Mouse (Mus musculus): ENCODE measurements at regions not wholly inside any gene's neighbourhood (a gene's known extent, or its start where the extent isn't known, plus 50 kb on each side); places are given as distances from the start of the nearest gene placed in this dataset.
"Not testable (repeated sequence)": the region's sequence is repeated elsewhere in the genome, so short reads cannot be mapped to it uniquely, and the experiment has no call there.

- peaks cover 13% of the 10 kb centered on the region for H3K27me3 ChIP-seq (replicated peaks; ENCODE audit: control insufficient read depth, insufficient read depth, low read length)
- no peaks in the 10 kb centered on the region for H3K36me3 ChIP-seq (ENCODE audit: control insufficient read depth, insufficient read depth, low read length)
- no peaks in the 10 kb centered on the region for H3K9me3 ChIP-seq (ENCODE audit: control insufficient read depth, low read length)
- no peak overlapping the region for H3K4me3 ChIP-seq (ENCODE audit: low read depth, low read length)
- no peak overlapping the region for H3K4me2 ChIP-seq (ENCODE audit: low read length)
- 14% methylated on average over 2 of the region's 2 CpGs for WGBS
- DNase-seq (ENCODE audit: low spot score) (no peak), ATAC-seq (replicated peaks; ENCODE audit: low FRiP score, low TSS enrichment, low read depth) (no peak)
- no peak overlapping the region for H3K9ac ChIP-seq (ENCODE audit: low read length)
- H3K4me1 ChIP-seq (replicated peaks; ENCODE audit: control insufficient read depth, insufficient read depth, low read length) = no peaks in the 10 kb centered on the region
- no peak overlapping the region for H3K27ac ChIP-seq (ENCODE audit: low read depth)
Observed at GRCm38 (mm10) chr9:43857988-43858387, 114.2 kb downstream of the Nectin1 start.

GRCm38 (mm10) chr9:43858761-43859160 lies 115.0 kb downstream of the Nectin1 start:
- H3K36me3 ChIP-seq (ENCODE audit: control insufficient read depth, insufficient read depth, low read length) = no peaks in the 10 kb centered on the region
- no peak overlapping the region for H3K4me2 ChIP-seq (ENCODE audit: low read length)
- no peaks in the 10 kb centered on the region for H3K4me1 ChIP-seq (replicated peaks; ENCODE audit: control insufficient read depth, insufficient read depth, low read length)
- H3K27me3 ChIP-seq (replicated peaks; ENCODE audit: control insufficient read depth, insufficient read depth, low read length) = peaks cover 21% of the 10 kb centered on the region
- no peak for DNase-seq (ENCODE audit: low spot score)
- WGBS = 30% methylated on average over 6 of the region's 6 CpGs
- no peak overlapping the region for H3K27ac ChIP-seq (ENCODE audit: low read depth)
- ATAC-seq (replicated peaks; ENCODE audit: low FRiP score, low TSS enrichment, low read depth) = no peak
- H3K4me3 ChIP-seq (ENCODE audit: low read depth, low read length) = no peak overlapping the region
- H3K9ac ChIP-seq (ENCODE audit: low read length) = no peak overlapping the region
- H3K9me3 ChIP-seq (ENCODE audit: control insufficient read depth, low read length) = no peaks in the 10 kb centered on the region

- H3K36me3 ChIP-seq (ENCODE audit: control insufficient read depth, insufficient read depth, low read length) = no peaks in the 10 kb centered on the region
- peaks cover 27% of the 10 kb centered on the region for H3K27me3 ChIP-seq (replicated peaks; ENCODE audit: control insufficient read depth, insufficient read depth, low read length)
- no peak overlapping the region for H3K9ac ChIP-seq (ENCODE audit: low read length)
- no peak overlapping the region for H3K27ac ChIP-seq (ENCODE audit: low read depth)
- H3K4me2 ChIP-seq (ENCODE audit: low read length) = no peak overlapping the region
- H3K4me3 ChIP-seq (ENCODE audit: low read depth, low read length) = no peak overlapping the region
- 92% methylated on average over 2 of the region's 2 CpGs for WGBS
- peaks cover 3% of the 10 kb centered on the region; the same call in 1 of the 2 replicates for H3K4me1 ChIP-seq (replicated peaks; ENCODE audit: control insufficient read depth, insufficient read depth, low read length)
- ATAC-seq (replicated peaks; ENCODE audit: low FRiP score, low TSS enrichment, low read depth) (no peak), DNase-seq (ENCODE audit: low spot score) (no peak)
- H3K9me3 ChIP-seq (ENCODE audit: control insufficient read depth, low read length) = no peaks in the 10 kb centered on the region
Observed at GRCm38 (mm10) chr9:43860264-43860663, 116.5 kb downstream of the Nectin1 start.

DNA sequence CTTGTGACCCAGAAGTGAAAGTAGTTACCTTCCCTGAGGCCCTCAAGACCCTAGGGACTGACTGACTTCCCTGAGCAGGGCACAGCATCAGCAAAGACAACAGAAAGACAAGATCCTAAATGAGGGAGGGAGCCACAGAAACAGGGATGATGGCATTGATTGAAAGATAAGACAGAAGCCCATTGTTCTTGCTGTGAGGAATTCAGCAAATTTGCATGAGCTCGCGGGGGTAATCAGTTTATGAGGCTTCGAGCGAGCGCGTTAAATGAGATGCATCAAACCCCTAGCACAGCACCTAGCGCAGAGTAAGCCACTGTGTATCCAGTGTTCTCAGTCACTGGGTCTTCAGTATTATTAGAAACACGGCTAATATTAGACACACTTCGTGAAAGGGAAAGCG lies 117.6 kb downstream of the Nectin1 start:
- no peak overlapping the region for H3K27ac ChIP-seq (ENCODE audit: low read depth)
- no peak overlapping the region for H3K4me3 ChIP-seq (ENCODE audit: low read depth, low read length)
- 30% methylated on average over 10 of the region's 10 CpGs for WGBS
- H3K9me3 ChIP-seq (ENCODE audit: control insufficient read depth, low read length) = no peaks in the 10 kb centered on the region
- H3K9ac ChIP-seq (ENCODE audit: low read length) = no peak overlapping the region
- ATAC-seq (replicated peaks; ENCODE audit: low FRiP score, low TSS enrichment, low read depth) (no peak), DNase-seq (ENCODE audit: low spot score) (no peak)
- H3K27me3 ChIP-seq (replicated peaks; ENCODE audit: control insufficient read depth, insufficient read depth, low read length) = peaks cover 27% of the 10 kb centered on the region
- H3K4me1 ChIP-seq (replicated peaks; ENCODE audit: control insufficient read depth, insufficient read depth, low read length) = peaks cover 3% of the 10 kb centered on the region; the same call in 1 of the 2 replicates
- no peaks in the 10 kb centered on the region for H3K36me3 ChIP-seq (ENCODE audit: control insufficient read depth, insufficient read depth, low read length)
- no peak overlapping the region for H3K4me2 ChIP-seq (ENCODE audit: low read length)

GRCm38 (mm10) chr9:43862034-43862433 lies 118.2 kb downstream of the Nectin1 start:
- H3K36me3 ChIP-seq (ENCODE audit: control insufficient read depth, insufficient read depth, low read length); H3K9ac ChIP-seq (ENCODE audit: low read length); H3K4me2 ChIP-seq (ENCODE audit: low read length); H3K27ac ChIP-seq (ENCODE audit: low read depth); ATAC-seq (replicated peaks; ENCODE audit: low FRiP score, low TSS enrichment, low read depth); DNase-seq (ENCODE audit: low spot score); H3K4me3 ChIP-seq (ENCODE audit: low read depth, low read length); H3K9me3 ChIP-seq (ENCODE audit: control insufficient read depth, low read length); H3K4me1 ChIP-seq (replicated peaks; ENCODE audit: control insufficient read depth, insufficient read depth, low read length): not testable (repeated sequence)
- WGBS = 13% methylated on average over 11 of the region's 11 CpGs
- H3K27me3 ChIP-seq (replicated peaks; ENCODE audit: control insufficient read depth, insufficient read depth, low read length) = peaks cover 27% of the 10 kb centered on the region

GRCm38 (mm10) chr9:43863609-43864397 lies 120.0 kb downstream of the Nectin1 start:
- 3% methylated on average over 30 of the region's 30 CpGs for WGBS
- Histone ChIP-seq H3K9ac (ENCODE audit: low read length) (no peak overlapping the region), H3K36me3 (ENCODE audit: control insufficient read depth, insufficient read depth, low read length) (no peaks in the 10 kb centered on the region), H3K4me2 (ENCODE audit: low read length) (peak overlapping the region; percentile 29), H3K9me3 (ENCODE audit: control insufficient read depth, low read length) (no peaks in the 10 kb centered on the region), H3K27ac (ENCODE audit: low read depth) (no peak overlapping the region), H3K4me1 (replicated peaks; ENCODE audit: control insufficient read depth, insufficient read depth, low read length) (peaks cover 3% of the 10 kb centered on the region; the same call in 1 of the 2 replicates), H3K27me3 (replicated peaks; ENCODE audit: control insufficient read depth, insufficient read depth, low read length) (peaks cover 27% of the 10 kb centered on the region), H3K4me3 (ENCODE audit: low read depth, low read length) (no peak overlapping the region)
- peak; percentile 62 for DNase-seq (ENCODE audit: low spot score)
- peak; percentile 50; the same call in 1 of the 2 replicates for ATAC-seq (replicated peaks; ENCODE audit: low FRiP score, low TSS enrichment, low read depth)

DNA sequence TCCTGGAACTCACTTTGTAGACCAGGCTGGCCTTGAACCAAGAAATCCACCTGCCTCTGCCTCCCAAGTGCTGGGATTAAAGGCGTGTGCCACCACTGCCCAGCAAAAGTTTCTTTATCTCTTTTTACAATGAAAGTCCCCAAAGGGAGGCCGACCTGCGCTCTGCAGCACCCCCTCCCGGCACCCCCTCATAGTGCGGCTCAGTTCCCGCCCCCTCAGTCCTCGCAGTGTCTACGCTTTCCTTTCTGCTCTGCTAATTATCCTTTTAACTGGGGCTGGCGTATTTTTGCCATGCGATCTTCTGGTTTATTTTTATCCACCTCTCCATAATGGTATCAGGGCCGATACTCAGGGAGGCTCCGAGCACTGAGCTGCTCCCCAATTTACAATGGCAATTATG lies 123.0 kb downstream of the Nectin1 start:
- DNase-seq (ENCODE audit: low spot score) = no peak
- Histone ChIP-seq H3K4me2 (ENCODE audit: low read length) (no peak overlapping the region), H3K36me3 (ENCODE audit: control insufficient read depth, insufficient read depth, low read length) (no peaks in the 10 kb centered on the region), H3K27ac (ENCODE audit: low read depth) (no peak overlapping the region), H3K27me3 (replicated peaks; ENCODE audit: control insufficient read depth, insufficient read depth, low read length) (peaks cover 23% of the 10 kb centered on the region), H3K9me3 (ENCODE audit: control insufficient read depth, low read length) (no peaks in the 10 kb centered on the region), H3K4me3 (ENCODE audit: low read depth, low read length) (no peak overlapping the region), H3K4me1 (replicated peaks; ENCODE audit: control insufficient read depth, insufficient read depth, low read length) (peaks cover 3% of the 10 kb centered on the region; the same call in 1 of the 2 replicates), H3K9ac (ENCODE audit: low read length) (no peak overlapping the region)
- no peak for ATAC-seq (replicated peaks; ENCODE audit: low FRiP score, low TSS enrichment, low read depth)
- 79% methylated on average over 12 of the region's 12 CpGs for WGBS

GRCm38 (mm10) chr9:43873841-43874240 lies 130.1 kb downstream of the Nectin1 start:
- no peaks in the 10 kb centered on the region for H3K4me1 ChIP-seq (replicated peaks; ENCODE audit: control insufficient read depth, insufficient read depth, low read length)
- no peak for ATAC-seq (replicated peaks; ENCODE audit: low FRiP score, low TSS enrichment, low read depth)
- peaks cover 14% of the 10 kb centered on the region for H3K27me3 ChIP-seq (replicated peaks; ENCODE audit: control insufficient read depth, insufficient read depth, low read length)
- no peaks in the 10 kb centered on the region for H3K36me3 ChIP-seq (ENCODE audit: control insufficient read depth, insufficient read depth, low read length)
- 72% methylated on average over 2 of the region's 2 CpGs for WGBS
- H3K9ac ChIP-seq (ENCODE audit: low read length) = no peak overlapping the region
- no peak overlapping the region for H3K27ac ChIP-seq (ENCODE audit: low read depth)
- no peaks in the 10 kb centered on the region for H3K9me3 ChIP-seq (ENCODE audit: control insufficient read depth, low read length)
- no peak overlapping the region for H3K4me2 ChIP-seq (ENCODE audit: low read length)
- no peak overlapping the region for H3K4me3 ChIP-seq (ENCODE audit: low read depth, low read length)
- no peak for DNase-seq (ENCODE audit: low spot score)

GRCm38 (mm10) chr9:43874332-43874731 lies 130.5 kb downstream of the Nectin1 start:
- Histone ChIP-seq H3K36me3 (ENCODE audit: control insufficient read depth, insufficient read depth, low read length) (no peaks in the 10 kb centered on the region), H3K27me3 (replicated peaks; ENCODE audit: control insufficient read depth, insufficient read depth, low read length) (peaks cover 19% of the 10 kb centered on the region), H3K27ac (ENCODE audit: low read depth) (no peak overlapping the region), H3K9ac (ENCODE audit: low read length) (no peak overlapping the region), H3K4me2 (ENCODE audit: low read length) (no peak overlapping the region), H3K4me3 (ENCODE audit: low read depth, low read length) (no peak overlapping the region), H3K9me3 (ENCODE audit: control insufficient read depth, low read length) (no peaks in the 10 kb centered on the region), H3K4me1 (replicated peaks; ENCODE audit: control insufficient read depth, insufficient read depth, low read length) (no peaks in the 10 kb centered on the region)
- ATAC-seq (replicated peaks; ENCODE audit: low FRiP score, low TSS enrichment, low read depth) (no peak), DNase-seq (ENCODE audit: low spot score) (no peak)
- WGBS = 79% methylated on average over 5 of the region's 5 CpGs
